ENCODE assay signal across 8 mouse cellular contexts in the genomic region with DNA sequence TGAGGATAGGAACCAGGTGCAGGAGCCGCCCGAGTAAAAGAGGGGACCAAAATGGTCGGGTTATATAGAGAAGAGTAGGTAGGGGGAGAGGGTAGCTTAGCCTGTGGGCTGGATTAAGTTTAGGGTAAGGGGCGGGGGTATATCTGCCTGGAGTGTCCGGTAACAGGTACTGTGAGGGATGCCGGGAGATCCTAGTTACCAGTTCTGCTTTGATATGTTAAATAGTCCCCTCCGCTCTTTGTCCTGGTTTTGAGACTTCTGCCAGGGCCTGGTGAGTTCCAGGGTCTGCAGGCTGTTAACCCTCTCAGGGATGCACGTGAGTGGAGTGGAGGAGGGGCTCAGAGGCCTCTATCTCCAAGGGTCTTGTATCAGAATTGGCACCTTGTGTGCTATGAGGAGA. TPM values are rescaled to one million over a fixed set of nuclear protein-coding genes. Genes with fewer than 3 reads are reported as not detected.
DNase-seq lines count a peak whose midpoint lies in the region; ATAC-seq and TF ChIP-seq lines count a peak whose summit lies in the region.

No protein-coding gene starts in this region.

- no peak for ATAC-seq in lung, embryonic 14.5 days (ENCODE audit: insufficient read depth)
- ATAC-seq in embryonic facial prominence, embryonic 12.5 days (ENCODE audit: insufficient number of reproducible peaks, insufficient read depth, low FRiP score, low TSS enrichment) = peak; percentile 16; the same call in 1 of the 2 replicates
- no peak for ATAC-seq in intestine, embryonic 16.5 days
- ATAC-seq in neural tube, embryonic 14.5 days (ENCODE audit: low read depth) = peak; percentile 9; the same call in 1 of the 2 replicates

- no peaks in the 10 kb centered on the region for H3K9me3 ChIP-seq in lung, embryonic 14.5 days (ENCODE audit: low read depth, low read length)
- no peaks in the 10 kb centered on the region for H3K9me3 ChIP-seq in embryonic facial prominence, embryonic 12.5 days
- no peaks in the 10 kb centered on the region for H3K9me3 ChIP-seq in intestine, embryonic 16.5 days (ENCODE audit: control insufficient read depth, low read length)
- no peaks in the 10 kb centered on the region for H3K9me3 ChIP-seq in neural tube, embryonic 14.5 days (ENCODE audit: control insufficient read depth, low read length)

- H3K36me3 ChIP-seq in lung, embryonic 14.5 days (ENCODE audit: insufficient read depth) = peaks cover 42% of the 10 kb centered on the region
- H3K36me3 ChIP-seq in embryonic facial prominence, embryonic 12.5 days = peaks cover 46% of the 10 kb centered on the region
- peaks cover 3% of the 10 kb centered on the region; the same call in 1 of the 2 replicates for H3K36me3 ChIP-seq in intestine, embryonic 16.5 days (ENCODE audit: control insufficient read depth, insufficient read depth, low read length)
- peaks cover 9% of the 10 kb centered on the region; the same call in 1 of the 2 replicates for H3K36me3 ChIP-seq in neural tube, embryonic 14.5 days (ENCODE audit: control insufficient read depth, insufficient read depth, low read length)

- no peak for TF ChIP-seq CTCF in lung, embryonic 14.5 days (IDR thresholded peaks at IDR 0.05; ENCODE audit: low read depth)

- H3K4me3 ChIP-seq in lung, embryonic 14.5 days (ENCODE audit: low read depth, low read length) = peak overlapping the region; percentile 92
- peak overlapping the region; percentile 88 for H3K4me3 ChIP-seq in embryonic facial prominence, embryonic 12.5 days
- peak overlapping the region; percentile 67 for H3K4me3 ChIP-seq in intestine, embryonic 16.5 days (ENCODE audit: low read length)
- H3K4me3 ChIP-seq in neural tube, embryonic 14.5 days (ENCODE audit: low read depth, low read length) = peak overlapping the region; percentile 89

- peaks cover 14% of the 10 kb centered on the region; the same call in 1 of the 2 replicates for H3K4me1 ChIP-seq in lung, embryonic 14.5 days (ENCODE audit: insufficient read depth)
- H3K4me1 ChIP-seq in embryonic facial prominence, embryonic 12.5 days = peaks cover 46% of the 10 kb centered on the region
- H3K4me1 ChIP-seq in intestine, embryonic 16.5 days (ENCODE audit: control insufficient read depth, insufficient read depth, low read length) = peaks cover 57% of the 10 kb centered on the region
- peaks cover 24% of the 10 kb centered on the region for H3K4me1 ChIP-seq in neural tube, embryonic 14.5 days (ENCODE audit: control insufficient read depth, insufficient read depth, low read length)

- H3K27ac ChIP-seq in lung, embryonic 14.5 days (ENCODE audit: low read depth) = peak overlapping the region; percentile 99; the same call in 1 of the 2 replicates
- H3K27ac ChIP-seq in embryonic facial prominence, embryonic 12.5 days = peak overlapping the region; percentile 100
- H3K27ac ChIP-seq in intestine, embryonic 16.5 days (ENCODE audit: low read length) = peak overlapping the region; percentile 18; the same call in 1 of the 2 replicates
- peak overlapping the region; percentile 95; the same call in 1 of the 2 replicates for H3K27ac ChIP-seq in neural tube, embryonic 14.5 days (ENCODE audit: low read depth, low read length)

- WGBS in lung, embryonic 14.5 days = 12% methylated on average over 8 of the region's 8 CpGs
- 3% methylated on average over 8 of the region's 8 CpGs for WGBS in embryonic facial prominence, embryonic 12.5 days
- 13% methylated on average over 8 of the region's 8 CpGs for WGBS in intestine, embryonic 16.5 days
- 6% methylated on average over 8 of the region's 8 CpGs for WGBS in neural tube, embryonic 14.5 days

- peak overlapping the region; percentile 92 for H3K4me2 ChIP-seq in lung, embryonic 14.5 days
- H3K4me2 ChIP-seq in embryonic facial prominence, embryonic 12.5 days (replicated peaks) = peak overlapping the region; percentile 75
- H3K4me2 ChIP-seq in intestine, embryonic 16.5 days (ENCODE audit: low read depth, low read length) = peak overlapping the region; percentile 96
- peak overlapping the region; percentile 66 for H3K4me2 ChIP-seq in neural tube, embryonic 14.5 days (ENCODE audit: low read depth, low read length)

- H3K27me3 ChIP-seq in lung, embryonic 14.5 days (ENCODE audit: insufficient read depth, low read length) = 0 out of 2 replicates have a peak, but pooled peaks cover 5% of the 10 kb centered on the region
- H3K27me3 ChIP-seq in embryonic facial prominence, embryonic 12.5 days = peaks cover 8% of the 10 kb centered on the region; the same call in 1 of the 2 replicates
- H3K27me3 ChIP-seq in intestine, embryonic 16.5 days (replicated peaks; ENCODE audit: control insufficient read depth, insufficient read depth, low read length) = 0 out of 2 replicates have a peak, but pooled peaks cover 8% of the 10 kb centered on the region
- no peaks in the 10 kb centered on the region for H3K27me3 ChIP-seq in neural tube, embryonic 14.5 days (ENCODE audit: control insufficient read depth, insufficient read depth, low read length)

- H3K9ac ChIP-seq in lung, embryonic 14.5 days = peak overlapping the region; percentile 94
- H3K9ac ChIP-seq in embryonic facial prominence, embryonic 12.5 days = peak overlapping the region; percentile 97
- peak overlapping the region; percentile 84 for H3K9ac ChIP-seq in intestine, embryonic 16.5 days (ENCODE audit: low read depth, low read length)
- H3K9ac ChIP-seq in neural tube, embryonic 14.5 days (replicated peaks; ENCODE audit: low read depth, low read length) = 0 out of 2 replicates have a peak overlapping the region, but pooled peaks have one; percentile 21

- no peak for DNase-seq in lung, embryonic 14.5 days
- no peak for DNase-seq in lung, postnatal 36 days
- no peak for DNase-seq in thymus, postnatal 25 days
- no peak for DNase-seq in layer of hippocampus, adult 9-11 months
- no peak for DNase-seq in kidney, postnatal 10 days

RNA-seq across cellular contexts. Expression of a gene that starts 3.3 kb away (rescaled TPM):
- polyA plus RNA-seq in lung, embryonic 14.5 days (2014; fragmentation: Nextera tagmentation; extraction: Ambion mirVana) = 54.9 and 62.8 TPM in 2 replicates
- polyA plus RNA-seq in embryonic facial prominence, embryonic 12.5 days (2016; fragmentation: Nextera tagmentation; extraction: Ambion mirVana) = 95.5 and 138 TPM in 2 replicates
- polyA plus RNA-seq in intestine, embryonic 16.5 days (2015; fragmentation: Nextera tagmentation; extraction: Ambion mirVana) = 12.6 and 13.7 TPM in 2 replicates
- 9.2 and 11.8 TPM in 2 replicates for polyA plus RNA-seq in neural tube, embryonic 14.5 days (2014; fragmentation: Nextera tagmentation; extraction: Ambion mirVana)

RNA-seq across cellular contexts. Expression of a gene that starts 37.8 kb away (rescaled TPM):
- 13.5 and 16.1 TPM in 2 replicates for polyA plus RNA-seq in lung, embryonic 14.5 days (2014; fragmentation: Nextera tagmentation; extraction: Ambion mirVana)
- polyA plus RNA-seq in embryonic facial prominence, embryonic 12.5 days (2016; fragmentation: Nextera tagmentation; extraction: Ambion mirVana) = 17.4 and 19.7 TPM in 2 replicates
- 12.1 and 14.3 TPM in 2 replicates for polyA plus RNA-seq in intestine, embryonic 16.5 days (2015; fragmentation: Nextera tagmentation; extraction: Ambion mirVana)
- 18.8 and 24.4 TPM in 2 replicates for polyA plus RNA-seq in neural tube, embryonic 14.5 days (2014; fragmentation: Nextera tagmentation; extraction: Ambion mirVana)

RNA-seq across cellular contexts. Expression of a gene that starts 38.8 kb away (rescaled TPM):
- not detected in 2 replicates for polyA plus RNA-seq in lung, embryonic 14.5 days (2014; fragmentation: Nextera tagmentation; extraction: Ambion mirVana)
- polyA plus RNA-seq in embryonic facial prominence, embryonic 12.5 days (2016; fragmentation: Nextera tagmentation; extraction: Ambion mirVana) = 0.09 TPM in 1 of 2 replicates, not detected in the other
- 0.07 TPM in 2 replicates for polyA plus RNA-seq in intestine, embryonic 16.5 days (2015; fragmentation: Nextera tagmentation; extraction: Ambion mirVana)
- polyA plus RNA-seq in neural tube, embryonic 14.5 days (2014; fragmentation: Nextera tagmentation; extraction: Ambion mirVana) = 0.08 TPM in 1 of 2 replicates, not detected in the other

Comparison
In these comparisons a context has a peak if more than half of its experiments do, and no peak if none do; other contexts are left out.
1. ATAC-seq: peak in embryonic facial prominence, embryonic 12.5 days (single experiment) and neural tube, embryonic 14.5 days (single experiment); none in lung, embryonic 14.5 days (single experiment) and intestine, embryonic 16.5 days (single experiment).
2. H3K27ac ChIP-seq: peak in every context shown above with its lines; median percentile 100 in embryonic facial prominence, embryonic 12.5 days; 99 in lung, embryonic 14.5 days; 95 in neural tube, embryonic 14.5 days; 18 in intestine, embryonic 16.5 days.
3. H3K9ac ChIP-seq: peak in every context shown above with its lines; median percentile 97 in embryonic facial prominence, embryonic 12.5 days; 94 in lung, embryonic 14.5 days; 84 in intestine, embryonic 16.5 days; 21 in neural tube, embryonic 14.5 days.
4. Peak in every context shown above with its lines, with median percentiles within 50 percentile points of each other: H3K4me2 ChIP-seq and H3K4me3 ChIP-seq.